Mouse (Mus musculus) C2C12 (cell line): ENCODE measurements around the gene Nudt8.

Experiments
- CEBPB ChIP-seq: IDR thresholded peaks from one replicate; pipeline ENCODE4 v1.6.1; 2011; ENCODE audit warnings: low read depth, mild to moderate bottlenecking, control low read depth, moderate library complexity
- CTCF ChIP-seq: IDR thresholded peaks from one replicate; pipeline ENCODE4 v1.5.1; 2011; ENCODE audit not compliant: control insufficient read depth, insufficient read depth, insufficient read length
- MAX ChIP-seq: IDR thresholded peaks from one replicate; pipeline ENCODE4 v1.6.1; 2011; ENCODE audit warnings: mild to moderate bottlenecking, control low read depth
- MYOD1 ChIP-seq: IDR thresholded peaks from one replicate; pipeline ENCODE4 v1.6.1; 2011; ENCODE audit warnings: low read depth; ENCODE audit not compliant: control insufficient read depth, insufficient read length
- MYOG ChIP-seq: IDR thresholded peaks from one replicate; pipeline ENCODE4 v1.6.1; 2011; ENCODE audit not compliant: control insufficient read depth, insufficient read length; ENCODE audit errors: extremely low read depth
- USF1 ChIP-seq: IDR thresholded peaks from one replicate; pipeline ENCODE4 v1.6.1; 2011; ENCODE audit warnings: low read depth, mild to moderate bottlenecking, control low read depth, moderate library complexity

GRCm38 (mm10) chr19:3958470-3958869 is 41.9 kb upstream of the Nudt8 start, which contains the start of gene Aldh3b3:
- TF ChIP-seq CTCF: no peak
- no peak for TF ChIP-seq CEBPB
- no peak for TF ChIP-seq MAX
- no peak for TF ChIP-seq MYOD1
- TF ChIP-seq MYOG: no peak
- TF ChIP-seq USF1: no peak
